Mouse (Mus musculus): ENCODE results near the gene Phactr1. TPM values are rescaled to one million over a fixed set of nuclear protein-coding genes. Genes with fewer than 3 reads are reported as not detected.

The Phactr1 gene
- total and polyA plus RNA-seq, 3 experiments = not detected

DNA sequence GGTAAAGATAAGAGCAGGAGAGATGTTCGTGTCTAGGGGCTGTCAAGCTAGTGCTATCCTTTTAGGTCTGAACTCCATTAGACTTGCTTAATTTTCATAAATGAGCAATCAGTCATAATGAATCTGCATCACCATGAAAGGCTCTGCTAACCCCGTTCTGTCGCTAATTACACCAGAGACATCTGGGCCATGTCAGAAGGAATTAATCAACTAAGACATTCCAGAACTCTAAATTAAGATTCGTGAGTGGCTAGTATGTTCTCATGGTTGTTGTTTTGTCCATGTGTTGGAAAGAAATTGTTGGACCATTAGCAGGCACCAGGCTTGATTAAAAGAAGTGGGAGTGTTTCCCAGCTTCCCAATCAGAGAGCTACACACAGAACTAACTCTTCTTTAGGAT is 382.9 kb downstream of the Phactr1 start:
- DNase-seq (ENCODE audit: low read depth, low spot score) = no peak
- Histone ChIP-seq H3K27ac (ENCODE audit: control insufficient read depth, low read depth, low read length) (no peak overlapping the region), H3K9ac (ENCODE audit: control insufficient read depth, low read depth, low read length, poor library complexity, severe bottlenecking) (no peak overlapping the region), H3K4me3 (ENCODE audit: control insufficient read depth in 1 of 2, insufficient read depth in 1 of 2, low read depth in 2 of 2, low read length in 2 of 2) (no peak overlapping the region), H3K79me2 (ENCODE audit: control insufficient read depth, insufficient read depth, low read length, poor library complexity) (no peaks in the 10 kb centered on the region), H3K9me3 (replicated peaks; ENCODE audit: insufficient read depth, low read length) (no peaks in the 10 kb centered on the region), H3K27me3 (ENCODE audit: control insufficient read depth in 1 of 2, insufficient read depth in 2 of 2, low read length in 2 of 2) (no peaks in the 10 kb centered on the region), H3K4me1 (ENCODE audit: control insufficient read depth in 1 of 2, insufficient read depth in 2 of 2, low read length in 2 of 2) (no peaks in the 10 kb centered on the region), H3K36me3 (ENCODE audit: control insufficient read depth in 1 of 2, insufficient read depth in 2 of 2, low read length in 2 of 2) (no peaks in the 10 kb centered on the region)
- TF ChIP-seq JUND (IDR thresholded peaks at IDR 0.05; ENCODE audit: low read depth, low read length) (no peak), CHD1 (IDR thresholded peaks at IDR 0.05; ENCODE audit: low read depth, low read length) (no peak), TBP (IDR thresholded peaks at IDR 0.05; ENCODE audit: low read depth, low read length) (no peak), RCOR1 (IDR thresholded peaks at IDR 0.05; ENCODE audit: low read depth, low read length) (no peak), BHLHE40 (IDR thresholded peaks at IDR 0.05; ENCODE audit: borderline replicate concordance, low read depth, low read length) (no peak), MAFK (IDR thresholded peaks at IDR 0.05; ENCODE audit: borderline replicate concordance, low read depth, low read length) (no peak), EP300 (IDR thresholded peaks at IDR 0.05; ENCODE audit: low read depth in 1 of 2, low read length in 2 of 2) (no peak), ZKSCAN1 (IDR thresholded peaks at IDR 0.05; ENCODE audit: low read depth, low read length) (no peak), POLR2AphosphoS5 (IDR thresholded peaks at IDR 0.05; ENCODE audit: borderline replicate concordance, low read depth, low read length) (no peak), TCF12 (IDR thresholded peaks at IDR 0.05; ENCODE audit: low read depth, low read length) (no peak), MYC (IDR thresholded peaks at IDR 0.05; ENCODE audit: low read depth, low read length) (no peak), NRF1 (IDR thresholded peaks at IDR 0.05; ENCODE audit: insufficient read depth, low read depth, low read length, poor library complexity, severe bottlenecking) (no peak)

DNA sequence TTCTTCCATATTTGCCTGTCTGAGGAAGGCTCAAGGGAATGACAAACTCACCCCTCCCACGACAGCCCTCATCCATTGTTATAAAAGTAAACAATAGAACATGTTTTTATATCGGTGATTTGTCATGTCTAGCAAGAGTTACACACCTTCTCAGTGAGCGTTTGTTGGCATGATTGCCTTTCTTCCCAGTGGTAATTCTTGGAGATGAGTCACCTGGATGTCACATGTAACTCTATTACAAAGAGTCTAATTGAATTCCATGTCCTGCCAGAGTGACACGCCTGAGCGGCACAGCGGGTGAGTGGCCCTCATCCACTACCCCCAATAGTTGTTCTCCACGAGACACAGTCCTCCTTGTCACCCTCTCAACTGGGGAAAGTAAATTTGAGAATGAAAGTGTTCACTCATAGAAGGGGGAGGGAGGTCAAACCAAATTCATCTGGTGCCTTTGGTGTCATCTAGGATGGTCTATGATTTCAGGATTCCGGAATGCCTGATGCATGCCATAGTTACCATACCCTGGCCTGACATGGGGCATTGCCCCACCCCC is 388.4 kb downstream of the Phactr1 start:
- DNase-seq (ENCODE audit: low read depth, low spot score) = no peak
- TF ChIP-seq ZKSCAN1 (IDR thresholded peaks at IDR 0.05; ENCODE audit: low read depth, low read length) = no peak
- TF ChIP-seq CTCF (IDR thresholded peaks at IDR 0.05 in 2 of 3, conservative IDR thresholded peaks at IDR 0.05 in 1 of 3; ENCODE audit: control insufficient read depth in 1 of 3, insufficient read depth in 1 of 3, low read depth in 2 of 3, low read length in 3 of 3, poor library complexity in 1 of 3, severe bottlenecking in 1 of 3) = no peak
- TF ChIP-seq MYB (IDR thresholded peaks at IDR 0.05; ENCODE audit: low read depth, low read length) = no peak
- TF ChIP-seq ELF1 (IDR thresholded peaks at IDR 0.05; ENCODE audit: low read depth, low read length) = no peak
- no peak for TF ChIP-seq SMC3 (IDR thresholded peaks at IDR 0.05; ENCODE audit: low read depth, low read length)
- TF ChIP-seq RAD21 (IDR thresholded peaks at IDR 0.05; ENCODE audit: low read depth, low read length) = no peak
- no peaks in the 10 kb centered on the region for H3K36me3 ChIP-seq (ENCODE audit: control insufficient read depth in 1 of 2, insufficient read depth in 2 of 2, low read length in 2 of 2)
- H3K27me3 ChIP-seq (ENCODE audit: control insufficient read depth in 1 of 2, insufficient read depth in 2 of 2, low read length in 2 of 2) = no peaks in the 10 kb centered on the region
- H3K4me3 ChIP-seq (ENCODE audit: control insufficient read depth in 1 of 2, insufficient read depth in 1 of 2, low read depth in 2 of 2, low read length in 2 of 2) = no peak overlapping the region
- H3K9me3 ChIP-seq (replicated peaks; ENCODE audit: insufficient read depth, low read length) = no peaks in the 10 kb centered on the region
- no peaks in the 10 kb centered on the region for H3K79me2 ChIP-seq (ENCODE audit: control insufficient read depth, insufficient read depth, low read length, poor library complexity)
- H3K27ac ChIP-seq (ENCODE audit: control insufficient read depth, low read depth, low read length) = no peak overlapping the region
- H3K9ac ChIP-seq (ENCODE audit: control insufficient read depth, low read depth, low read length, poor library complexity, severe bottlenecking) = no peak overlapping the region
- H3K4me1 ChIP-seq (ENCODE audit: control insufficient read depth in 1 of 2, insufficient read depth in 2 of 2, low read length in 2 of 2) = no peaks in the 10 kb centered on the region
